Mouse (Mus musculus) gastrocnemius, postnatal 4 days (tissue): Measurements from ENCODE around the gene Zfp971. TPM values are rescaled to one million over a fixed set of nuclear protein-coding genes. Genes with fewer than 3 reads are reported as not detected.
"Not testable (repeated sequence)": the region's sequence is repeated elsewhere in the genome, so short reads cannot be mapped to it uniquely, and the experiment has no call there.

Source experiments
- DNase-seq, 2 experiments: peaks; one replicate each; pipeline ENCODE4 v3.0.0; 2021 to 2022; ENCODE audit warnings: low spot score in 2 of 2, mixed read lengths in 2 of 2
- long read RNA-seq, 2 experiments: library from polyadenylated mRNA; stranded (forward); transcript quantifications; one replicate each; pipeline ENCODE4 v2.0.0; 2021
- total RNA-seq, 2 experiments: library from RNA; stranded (reverse); gene quantifications; 2 replicates each; pipeline ENCODE4 v1.2.3; 2021

Zfp971 gene
- total RNA-seq = 10 to 100 TPM; 18.6 to 22.1 TPM
- long read RNA-seq, experiment 1, partial matches to known transcripts = 0 of 1 reads
- long read RNA-seq, experiment 1, other reads (novel, unspliced or antisense) = 0 of 1 reads
- long read RNA-seq, experiment 2, transcript Zfp971-201 (3 exons, 923 nt) = major isoform, 6 of 11 reads
- long read RNA-seq, experiment 2, partial matches to known transcripts = 0 of 11 reads
- long read RNA-seq, experiment 2, other reads (novel, unspliced or antisense) = 3 of 11 reads

DNA sequence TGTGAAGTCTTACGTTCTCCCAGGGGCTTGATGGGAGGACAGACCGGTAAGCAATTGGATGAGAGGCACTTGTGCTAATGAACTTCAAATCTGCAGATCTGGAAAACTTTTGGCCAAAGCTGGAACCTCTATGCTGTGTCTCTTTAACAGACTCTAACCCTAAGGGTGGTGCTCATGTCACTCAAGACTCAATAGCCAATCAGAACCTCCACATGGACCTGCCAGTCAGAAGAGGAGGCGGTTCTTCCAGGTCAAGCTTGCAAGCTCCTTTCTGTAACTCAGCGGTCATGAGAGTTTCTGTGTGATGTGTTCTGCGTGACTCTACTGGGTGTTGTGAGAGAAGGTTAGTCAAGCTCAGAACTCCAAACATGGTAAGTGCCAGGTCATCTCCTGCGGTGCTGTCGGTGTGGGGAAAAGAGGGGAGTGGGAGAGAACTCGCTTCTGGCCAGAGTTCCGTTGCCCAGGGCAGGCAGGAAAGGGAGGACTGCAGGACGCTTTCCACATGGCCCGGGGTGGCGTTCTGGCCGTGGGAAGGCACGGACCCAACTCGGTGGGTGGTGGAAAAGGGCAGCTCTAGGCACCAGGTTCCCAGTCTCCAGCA lies at the start of gene Zfp971:
Gene Zfp971, plus strand, starts transcription at position 274 of the 601 bp plus-strand sequence.
- DNase-seq = peak in 1 of 2 experiments; percentile 22

DNA sequence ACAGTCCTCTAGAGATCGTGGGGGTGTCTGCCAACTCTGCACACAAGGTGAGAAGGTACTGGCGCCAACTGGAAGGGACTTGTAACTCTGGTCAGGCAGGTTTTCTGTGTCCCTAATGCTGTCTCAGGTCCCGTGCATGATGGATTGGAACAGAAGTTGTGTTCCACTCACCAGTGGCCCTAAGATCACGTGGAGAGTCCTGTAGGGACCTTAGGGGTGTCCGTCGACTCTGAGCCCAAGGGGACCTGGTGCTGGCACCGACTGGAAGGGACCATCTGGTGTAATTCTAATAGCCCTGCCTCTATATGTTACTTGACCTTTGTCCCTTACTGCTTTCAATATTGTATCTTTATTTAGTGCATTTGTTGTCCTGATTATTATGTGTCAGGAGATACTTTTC lies 48.3 kb upstream of the Zfp971 start:
- not testable (repeated sequence) for DNase-seq

DNA sequence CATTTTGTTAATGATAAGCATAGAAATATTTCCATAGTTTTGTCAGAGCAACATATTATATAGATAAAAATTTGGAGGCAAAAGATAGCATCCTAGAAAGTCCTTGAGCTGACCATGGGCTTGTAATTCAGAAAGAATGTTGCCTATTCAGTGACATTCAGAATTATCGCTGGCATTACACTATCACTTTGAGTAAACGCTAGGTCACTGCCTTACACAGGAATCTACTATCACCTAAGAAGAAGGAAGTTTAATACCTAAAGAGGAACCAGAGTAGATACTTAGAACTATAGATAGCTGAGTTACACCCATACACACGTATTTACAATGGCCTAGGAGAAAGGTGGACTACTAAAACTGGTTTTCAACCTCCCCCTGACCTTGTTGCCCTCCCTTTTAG lies 3.6 kb upstream of the Zfp971 start:
- DNase-seq = not testable (repeated sequence)

DNA sequence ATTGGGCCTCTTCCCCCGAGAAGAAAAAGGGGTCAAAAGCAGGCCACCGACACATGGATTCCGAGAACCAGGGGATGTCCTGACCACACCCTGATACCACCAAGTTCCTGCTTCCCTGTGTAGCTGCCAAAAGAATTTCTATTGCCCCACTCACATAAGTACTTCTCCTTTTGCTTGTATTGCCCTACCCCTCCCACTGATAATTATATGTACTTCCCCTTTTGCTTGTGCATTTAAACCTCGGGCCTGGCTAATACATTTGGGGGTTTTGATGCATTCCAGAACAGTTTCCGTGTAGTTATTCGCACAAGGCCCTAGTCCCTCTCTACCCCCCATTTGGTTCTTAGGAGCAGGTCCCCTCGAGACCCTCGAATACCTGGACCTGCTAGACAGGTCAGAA lies 2.3 kb upstream of the Zfp971 start:
- not testable (repeated sequence) for DNase-seq

DNA sequence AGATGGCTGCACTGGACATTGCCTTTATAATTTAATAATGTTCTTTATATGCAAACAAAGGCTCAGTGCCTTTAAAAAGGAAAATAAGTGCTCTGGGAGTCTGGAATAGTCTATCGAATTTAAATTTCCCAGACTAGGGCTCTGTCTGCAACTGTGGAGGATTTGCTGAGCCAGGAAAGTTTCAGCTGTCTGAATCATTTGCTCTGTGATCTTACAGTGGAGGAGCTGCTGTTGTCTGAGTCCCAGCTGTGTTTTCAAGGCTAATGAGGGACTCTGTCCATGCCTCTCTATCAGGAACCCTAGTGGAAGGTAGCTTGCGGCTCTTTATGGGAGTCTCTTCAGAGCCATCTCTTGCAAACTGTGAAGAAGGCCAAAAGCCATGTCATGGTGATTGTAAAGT lies 777 bp downstream of the Zfp971 start:
- peak in 1 of 2 experiments; percentile 10 for DNase-seq

DNA sequence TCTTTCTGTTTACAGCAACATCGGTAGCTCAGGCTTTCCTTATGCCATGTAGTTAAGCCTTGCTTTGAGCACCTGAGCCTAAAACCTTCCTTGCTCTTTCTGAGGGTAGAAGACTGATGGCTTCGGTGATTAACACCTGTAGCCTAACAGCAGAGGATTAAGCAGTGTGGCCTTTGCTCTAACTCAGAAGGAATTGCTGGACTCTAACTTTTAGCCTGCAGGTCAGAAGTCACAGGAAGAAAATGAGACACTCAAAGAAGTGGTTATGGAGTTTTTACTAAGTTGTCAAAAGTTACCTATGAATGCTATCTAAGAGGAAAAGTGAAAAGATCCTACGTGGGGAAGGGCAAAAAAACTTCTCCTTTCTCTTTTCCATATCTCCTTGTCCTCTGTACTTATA lies 4.5 kb downstream of the Zfp971 start:
- DNase-seq = not testable (repeated sequence)

DNA sequence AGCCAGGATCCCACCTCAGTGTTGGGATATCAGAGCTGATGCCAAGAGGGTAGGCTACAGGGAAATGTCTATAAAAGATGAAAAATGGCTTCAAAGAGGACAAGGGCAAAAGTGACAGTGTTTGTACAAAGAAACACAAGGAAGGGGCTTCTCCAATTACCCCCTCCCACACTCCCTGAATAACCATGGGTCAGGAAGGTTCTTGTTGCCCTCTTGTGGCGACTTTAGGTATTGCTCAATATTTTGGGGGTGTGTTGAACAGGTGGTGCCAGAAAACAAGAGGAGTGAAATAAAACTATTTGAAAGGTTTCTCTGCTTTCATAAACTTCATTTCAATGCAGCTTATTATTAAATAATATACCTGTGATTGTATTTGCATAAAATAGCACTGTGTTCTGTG lies 35.1 kb downstream of the Zfp971 start:
- DNase-seq = peak; percentile 31 to 49

DNA sequence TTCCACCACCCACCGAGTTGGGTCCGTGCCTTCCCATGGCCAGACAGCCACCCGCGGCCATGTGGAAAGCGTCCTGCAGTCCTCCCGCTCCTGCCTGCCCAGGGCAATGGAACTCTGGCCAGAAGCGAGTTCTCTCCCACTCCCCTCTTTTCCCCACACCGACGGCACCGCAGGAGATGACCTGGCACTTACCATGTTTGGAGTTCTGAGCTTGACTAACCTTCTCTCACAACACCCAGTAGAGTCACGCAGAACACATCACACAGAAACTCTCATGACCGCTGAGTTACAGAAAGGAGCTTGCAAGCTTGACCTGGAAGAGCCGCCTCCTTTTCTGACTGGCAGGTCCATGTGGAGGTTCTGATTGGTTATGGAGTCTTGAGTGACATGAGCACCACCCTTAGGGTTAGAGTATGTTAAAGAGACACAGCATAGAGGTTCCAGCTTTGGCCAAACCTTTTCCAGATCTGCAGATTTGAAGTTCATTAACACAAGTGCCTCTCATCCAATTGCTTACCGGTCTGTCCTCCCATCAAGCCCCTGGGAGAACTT lies 55.2 kb downstream of the Zfp971 start, which contains the start of gene Zfp931:
Gene Zfp931, minus strand, starts transcription at position 311 of the 552 bp plus-strand sequence.
- not testable (repeated sequence) for DNase-seq

Other genes starting within 250 kb of the Zfp971 start
- 10 to 100 TPM; 60.5 to 75.2 TPM for gene Gm14325, start 182.9 kb upstream of the Zfp971 start, total RNA-seq
- gene Gm14327, start 126.2 kb upstream of the Zfp971 start, total RNA-seq = 1 to 10 TPM; 1.7 to 2.3 TPM
- gene Zfp972, start 97.7 kb upstream of the Zfp971 start, total RNA-seq = 1 to 10 TPM; 1.6 to 1.7 TPM
- gene Gm14326, start 66.0 kb upstream of the Zfp971 start, total RNA-seq = 10 to 100 TPM; 24.5 to 27.1 TPM
- gene Zfp931, start 55.2 kb downstream of the Zfp971 start, total RNA-seq = 10 to 100 TPM in 1 of 2 experiments, 1 to 10 TPM in 1; 8.4 to 11.4 TPM
- gene Phactr3, start 95.7 kb downstream of the Zfp971 start, total RNA-seq = under 1 TPM; 0.17 to 0.29 TPM